ENCODE assay signal across 26 mouse cellular contexts in the genomic region with DNA sequence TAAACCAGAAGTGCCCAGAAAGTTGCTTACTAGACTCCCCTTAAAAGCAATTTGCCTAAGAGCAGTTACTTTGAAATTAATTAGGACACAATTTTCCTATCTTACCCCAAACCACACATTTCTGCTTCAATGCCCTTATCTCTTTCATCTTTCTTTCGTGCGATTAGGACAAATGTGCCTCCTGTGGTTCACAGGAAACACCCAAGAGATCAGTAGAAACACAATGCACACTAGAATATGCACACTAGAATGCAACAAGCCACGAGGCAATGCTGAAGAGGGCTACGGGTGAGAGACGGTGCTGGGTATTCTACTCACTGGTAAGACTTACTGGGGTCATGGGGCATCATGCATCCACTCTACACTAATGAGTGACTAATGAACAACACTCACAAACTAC.
"Had no signal": no experiment of that assay in that cellular context is flagged by ENCODE, and none has a peak within 500 bp of the region (broad histone marks: within the 10 kb centered on the region; RNA-seq: fewer than 3 reads in every experiment).

No protein-coding gene starts in this region.

- H3K4me1 ChIP-seq: heart, embryonic 13.5 days; heart, embryonic 15.5 days; intestine, embryonic 15.5 days; limb, embryonic 13.5 days; limb, embryonic 15.5 days; liver, embryonic 12.5 days had no signal

- H3K27me3 ChIP-seq: heart, embryonic 13.5 days; heart, embryonic 15.5 days; intestine, embryonic 15.5 days; limb, embryonic 13.5 days; limb, embryonic 15.5 days; liver, embryonic 12.5 days had no signal

- H3K4me3 ChIP-seq: heart, adult 2 months; heart, embryonic 13.5 days; heart, embryonic 15.5 days; intestine, embryonic 15.5 days; limb, embryonic 13.5 days; limb, embryonic 15.5 days; liver, embryonic 12.5 days had no signal

- DNase-seq: gastrocnemius, postnatal 14 days; gastrocnemius, postnatal 36 days; heart, adult 11 months; heart, adult 2 months; heart, postnatal 14 days; heart, postnatal 36 days; kidney, adult 18-20 months; kidney, adult 8-10 months; kidney, postnatal 10 days; kidney, postnatal 25 days; kidney, postnatal 4 days; layer of hippocampus, adult 9-11 months; layer of hippocampus, postnatal 36 days; left cerebral cortex, postnatal 4 days had no signal

- H3K9me3 ChIP-seq: heart, embryonic 13.5 days; heart, embryonic 15.5 days; intestine, embryonic 15.5 days; limb, embryonic 13.5 days; limb, embryonic 15.5 days; liver, embryonic 12.5 days had no signal

- H3K9ac ChIP-seq: heart, embryonic 13.5 days; heart, embryonic 15.5 days; hindbrain, embryonic 14.5 days; intestine, embryonic 15.5 days; limb, embryonic 13.5 days; limb, embryonic 15.5 days; liver, embryonic 12.5 days; liver, embryonic 14.5 days had no signal

- H3K27ac ChIP-seq: heart, adult 2 months; heart, embryonic 13.5 days; heart, embryonic 15.5 days; hindbrain, embryonic 14.5 days; intestine, embryonic 15.5 days; limb, embryonic 13.5 days; limb, embryonic 15.5 days; liver, embryonic 12.5 days; liver, embryonic 14.5 days had no signal

- H3K4me2 ChIP-seq: heart, embryonic 11.5 days; heart, embryonic 13.5 days; heart, embryonic 15.5 days; hindbrain, embryonic 14.5 days; intestine, embryonic 15.5 days; limb, embryonic 13.5 days; limb, embryonic 15.5 days; liver, embryonic 12.5 days had no signal

- ATAC-seq: hindbrain, embryonic 16.5 days; inflammation-experienced regulatory T-cells, adult 6 months; intestine, embryonic 15.5 days; intestine, postnatal 0 days; liver, embryonic 12.5 days had no signal
